Mouse (Mus musculus) macrophage (primary cell): Measurements from ENCODE around the gene Ccnq. TPM values are rescaled to one million over a fixed set of nuclear protein-coding genes. Genes with fewer than 3 reads are reported as not detected.

Experiments
- polyA plus RNA-seq: library from polyadenylated mRNA; stranded (reverse); fragments of 250-400 nt; gene quantifications from 3 replicates; pipeline ENCODE4 v1.2.4, GENCODE M21; 2018; ENCODE audit warnings: inconsistent platforms

Ccnq gene
- polyA plus RNA-seq, 1 experiment from 2014 or later: 9.6 TPM

Other genes starting within 250 kb of the Ccnq start
- gene Sebox, start 248.3 kb downstream of the Ccnq start, polyA plus RNA-seq: not detected in 3 replicates
- gene Tmem199, start 239.6 kb downstream of the Ccnq start, polyA plus RNA-seq: 25.0 to 37.9 TPM (median 35.3 TPM) in 3 replicates
- gene Poldip2, start 239.5 kb downstream of the Ccnq start, polyA plus RNA-seq: 31.1 to 47.7 TPM (median 32.4 TPM) in 3 replicates
- 24.7 to 34.4 TPM (median 28.0 TPM) in 3 replicates for gene Tnfaip1, start 215.4 kb downstream of the Ccnq start, polyA plus RNA-seq
- gene Ift20, start 215.4 kb downstream of the Ccnq start, polyA plus RNA-seq: 49.9 to 68.6 TPM (median 62.9 TPM) in 3 replicates
- gene Tmem97, start 201.0 kb downstream of the Ccnq start, polyA plus RNA-seq: 48.9 to 61.4 TPM (median 53.9 TPM) in 3 replicates
- gene Nlk, start 54.4 kb downstream of the Ccnq start, polyA plus RNA-seq: 12.9 to 23.2 TPM (median 16.9 TPM) in 3 replicates
- 5.5 to 12.6 TPM (median 11.4 TPM) in 3 replicates for gene Lyrm9, start 74.9 kb upstream of the Ccnq start, polyA plus RNA-seq
- gene Nos2, start 169.1 kb upstream of the Ccnq start, polyA plus RNA-seq: 0.42 to 1.6 TPM (median 0.49 TPM) in 3 replicates
- gene Lgals9, start 233.2 kb upstream of the Ccnq start, polyA plus RNA-seq: 323 to 421 TPM (median 415 TPM) in 3 replicates